Mouse (Mus musculus): ENCODE results near the gene Pcca. TPM values are rescaled to one million over a fixed set of nuclear protein-coding genes. Genes with fewer than 3 reads are reported as not detected.

The Pcca gene
- polyA plus RNA-seq, 1 experiment, result 18.8 TPM

DNA sequence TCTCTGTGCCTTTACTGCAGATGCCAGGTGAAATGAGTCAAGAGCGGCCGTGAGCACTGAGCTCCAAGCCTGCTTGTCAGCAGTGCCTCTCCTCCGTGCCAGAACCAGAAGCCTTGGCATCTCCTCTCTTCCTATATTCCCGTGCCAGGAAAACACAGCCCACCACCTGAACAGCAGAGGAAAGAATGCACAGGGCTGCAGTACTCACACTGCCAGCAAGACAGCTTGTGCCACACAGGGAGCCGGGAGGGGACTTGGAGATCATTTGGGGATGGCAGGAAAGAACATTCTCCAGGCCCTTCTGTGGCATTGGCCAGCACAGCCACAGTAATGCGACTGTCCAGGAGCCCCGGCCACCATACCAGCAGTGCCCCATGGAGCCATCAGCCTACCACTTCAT lies 351.8 kb downstream of the Pcca start:
- Histone ChIP-seq H3K79me2 (ENCODE audit: control insufficient read depth, insufficient read depth) (no peaks in the 10 kb centered on the region), H3K36me3 (ENCODE audit: control insufficient read depth, insufficient read depth) (peaks cover 8% of the 10 kb centered on the region), H3ac (ENCODE audit: control insufficient read depth, insufficient read length) (no peak overlapping the region), H3K27me3 (ENCODE audit: control insufficient read depth, insufficient read depth, insufficient read length) (no peaks in the 10 kb centered on the region), H3K4me2 (ENCODE audit: low read depth) (no peak overlapping the region), H3K4me3 (no peak overlapping the region)
- no peak for TF ChIP-seq TCF3 (IDR thresholded peaks at IDR 0.05; ENCODE audit: insufficient read length, low read depth)
- TF ChIP-seq MAX (IDR thresholded peaks at IDR 0.05; ENCODE audit: low read depth), result no peak
- TF ChIP-seq E2F4 (IDR thresholded peaks at IDR 0.05; ENCODE audit: insufficient read depth), result no peak
- TF ChIP-seq POLR2AphosphoS2 (IDR thresholded peaks at IDR 0.05; ENCODE audit: insufficient read length, low read depth), result no peak
- no peak for TF ChIP-seq MYOD1 (IDR thresholded peaks at IDR 0.05; ENCODE audit: control insufficient read depth in 1 of 3, insufficient read length in 2 of 3, low read depth in 2 of 3)
- TF ChIP-seq TCF12 (IDR thresholded peaks at IDR 0.05; ENCODE audit: insufficient read depth, poor library complexity, severe bottlenecking), result no peak
- no peak for TF ChIP-seq SRF (IDR thresholded peaks at IDR 0.05; ENCODE audit: control insufficient read depth, insufficient read length, low read depth)
- no peak for TF ChIP-seq MYOG (IDR thresholded peaks at IDR 0.05; ENCODE audit: control insufficient read depth in 1 of 3, insufficient read depth in 1 of 3, insufficient read length in 2 of 3, low read depth in 2 of 3)
- no peak for TF ChIP-seq CEBPB (IDR thresholded peaks at IDR 0.05; ENCODE audit: insufficient read depth, poor library complexity, severe bottlenecking)

DNA sequence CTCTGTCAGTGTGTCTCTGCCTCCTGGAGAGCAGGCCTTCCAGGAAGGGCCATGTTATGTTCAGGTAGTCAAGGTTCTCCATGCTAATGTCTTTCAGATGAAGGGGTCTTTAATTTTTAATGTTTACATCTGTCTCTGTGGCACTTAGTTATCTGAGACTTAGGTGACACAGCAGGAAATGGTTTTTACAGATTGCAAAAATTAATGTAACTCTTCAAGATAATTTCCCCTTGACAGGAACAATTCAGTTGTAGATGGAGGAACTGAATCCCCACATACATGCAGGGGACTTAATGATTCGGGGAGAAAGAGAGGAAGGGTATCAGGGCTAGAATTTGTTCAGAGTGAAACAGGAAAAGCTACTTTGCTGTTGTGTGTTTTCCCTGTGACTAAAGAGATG lies 353.2 kb downstream of the Pcca start:
- no peak for TF ChIP-seq MYOD1 (IDR thresholded peaks at IDR 0.05; ENCODE audit: control insufficient read depth in 1 of 3, insufficient read length in 2 of 3, low read depth in 2 of 3)
- no peak for TF ChIP-seq TCF12 (IDR thresholded peaks at IDR 0.05; ENCODE audit: insufficient read depth, poor library complexity, severe bottlenecking)
- no peak for TF ChIP-seq USF1 (IDR thresholded peaks at IDR 0.05; ENCODE audit: low read depth)
- no peak for TF ChIP-seq REST (IDR thresholded peaks at IDR 0.05; ENCODE audit: insufficient read depth, insufficient read length)
- no peak for TF ChIP-seq MAX (IDR thresholded peaks at IDR 0.05; ENCODE audit: low read depth)
- TF ChIP-seq SRF (IDR thresholded peaks at IDR 0.05; ENCODE audit: control insufficient read depth, insufficient read length, low read depth), result no peak
- TF ChIP-seq TCF3 (IDR thresholded peaks at IDR 0.05; ENCODE audit: insufficient read length, low read depth), result no peak
- no peak for TF ChIP-seq CEBPB (IDR thresholded peaks at IDR 0.05; ENCODE audit: insufficient read depth, poor library complexity, severe bottlenecking)
- TF ChIP-seq E2F4 (IDR thresholded peaks at IDR 0.05; ENCODE audit: insufficient read depth), result no peak
- no peak for TF ChIP-seq POLR2AphosphoS2 (IDR thresholded peaks at IDR 0.05; ENCODE audit: insufficient read length, low read depth)
- TF ChIP-seq MYOG (IDR thresholded peaks at IDR 0.05; ENCODE audit: control insufficient read depth in 1 of 3, insufficient read depth in 1 of 3, insufficient read length in 2 of 3, low read depth in 2 of 3), result no peak
- TF ChIP-seq POLR2A (IDR thresholded peaks at IDR 0.05; ENCODE audit: insufficient read length, low read depth), result no peak

DNA sequence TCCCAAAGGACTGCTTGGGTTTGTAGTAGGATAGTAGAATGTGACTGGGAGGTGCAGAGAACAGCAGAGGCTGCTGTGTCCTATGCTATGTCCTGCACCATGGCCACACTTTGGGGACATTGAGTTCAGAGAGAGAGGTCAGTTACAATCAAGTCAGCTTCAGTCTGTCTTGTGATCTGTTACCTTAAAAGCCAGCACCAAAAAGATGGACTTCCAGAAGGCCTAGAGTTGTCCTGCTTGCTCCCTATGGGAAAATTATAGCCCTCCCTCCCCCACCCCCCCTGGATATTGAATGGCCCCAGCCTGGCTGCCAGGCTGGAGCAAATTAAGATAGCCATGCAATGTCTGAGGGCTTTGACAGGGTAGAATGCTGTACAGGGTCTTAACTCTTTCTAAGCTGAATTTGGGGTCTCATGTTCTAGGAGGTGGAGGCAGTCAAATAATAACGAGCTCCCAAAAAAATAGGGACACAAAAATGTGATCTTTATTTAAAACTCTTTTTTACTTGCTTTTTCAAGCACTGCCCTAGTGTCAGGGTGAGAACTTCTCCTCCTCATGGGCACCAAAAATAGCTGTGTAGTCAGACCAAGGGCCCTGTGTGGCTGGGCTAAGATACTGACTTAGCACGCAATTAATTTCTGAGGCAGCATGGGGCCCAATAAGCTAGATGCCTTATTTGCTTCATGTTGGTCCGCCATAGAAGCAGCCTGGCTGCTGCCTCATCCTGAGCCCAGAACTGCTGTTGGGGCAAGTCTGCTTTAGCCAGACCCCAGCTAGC lies 353.8 kb downstream of the Pcca start:
- TF ChIP-seq TCF12 (IDR thresholded peaks at IDR 0.05; ENCODE audit: insufficient read depth, poor library complexity, severe bottlenecking), result no peak
- TF ChIP-seq POLR2AphosphoS2 (IDR thresholded peaks at IDR 0.05; ENCODE audit: insufficient read length, low read depth), result no peak
- TF ChIP-seq E2F4 (IDR thresholded peaks at IDR 0.05; ENCODE audit: insufficient read depth), result no peak
- no peak for TF ChIP-seq TCF3 (IDR thresholded peaks at IDR 0.05; ENCODE audit: insufficient read length, low read depth)
- TF ChIP-seq MYOG (IDR thresholded peaks at IDR 0.05; ENCODE audit: control insufficient read depth in 1 of 3, insufficient read depth in 1 of 3, insufficient read length in 2 of 3, low read depth in 2 of 3), result no peak
- TF ChIP-seq CEBPB (IDR thresholded peaks at IDR 0.05; ENCODE audit: insufficient read depth, poor library complexity, severe bottlenecking), result no peak
- TF ChIP-seq USF1 (IDR thresholded peaks at IDR 0.05; ENCODE audit: low read depth), result no peak
- no peak for TF ChIP-seq SRF (IDR thresholded peaks at IDR 0.05; ENCODE audit: control insufficient read depth, insufficient read length, low read depth)
- no peak for TF ChIP-seq POLR2A (IDR thresholded peaks at IDR 0.05; ENCODE audit: insufficient read length, low read depth)
- no peak for TF ChIP-seq MYOD1 (IDR thresholded peaks at IDR 0.05; ENCODE audit: control insufficient read depth in 1 of 3, insufficient read length in 2 of 3, low read depth in 2 of 3)
- no peak for TF ChIP-seq REST (IDR thresholded peaks at IDR 0.05; ENCODE audit: insufficient read depth, insufficient read length)
- no peak for TF ChIP-seq MAX (IDR thresholded peaks at IDR 0.05; ENCODE audit: low read depth)
- Histone ChIP-seq H3ac (ENCODE audit: control insufficient read depth, insufficient read length) (no peak overlapping the region), H3K79me2 (ENCODE audit: control insufficient read depth, insufficient read depth) (no peaks in the 10 kb centered on the region), H3K27me3 (ENCODE audit: control insufficient read depth, insufficient read depth, insufficient read length) (no peaks in the 10 kb centered on the region), H3K4me2 (ENCODE audit: low read depth) (no peak overlapping the region), H3K36me3 (ENCODE audit: control insufficient read depth, insufficient read depth) (peaks cover 8% of the 10 kb centered on the region), H3K4me3 (no peak overlapping the region)

More for the DNA sequence above, 353.2 kb downstream of the Pcca start:
- Histone ChIP-seq H3ac (ENCODE audit: control insufficient read depth, insufficient read length) (no peak overlapping the region), H3K36me3 (ENCODE audit: control insufficient read depth, insufficient read depth) (peaks cover 8% of the 10 kb centered on the region), H3K27me3 (ENCODE audit: control insufficient read depth, insufficient read depth, insufficient read length) (no peaks in the 10 kb centered on the region), H3K79me2 (ENCODE audit: control insufficient read depth, insufficient read depth) (no peaks in the 10 kb centered on the region), H3K4me2 (ENCODE audit: low read depth) (no peak overlapping the region), H3K4me3 (no peak overlapping the region)

DNA sequence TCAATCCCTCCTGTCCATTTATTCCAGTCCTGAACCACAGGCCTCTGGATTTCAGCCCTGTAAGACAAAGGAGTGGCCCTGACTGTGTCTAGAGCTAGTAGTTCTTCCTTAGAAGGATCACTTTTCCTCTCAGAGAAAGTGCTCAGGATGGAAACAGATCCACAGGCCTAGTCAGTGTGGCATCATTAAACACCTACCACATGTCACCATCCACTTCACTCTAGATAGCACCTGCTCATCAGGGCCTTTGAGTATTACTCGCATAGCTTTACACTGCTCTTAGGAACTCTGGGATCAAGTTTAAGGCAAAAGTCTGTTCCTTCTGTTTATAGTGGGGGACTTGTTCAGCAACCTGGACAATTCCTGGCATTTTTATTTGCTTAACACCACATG lies 354.4 kb downstream of the Pcca start:
- H3K4me2 ChIP-seq (ENCODE audit: low read depth), result no peak overlapping the region
- no peak overlapping the region for H3K4me3 ChIP-seq
- H3K36me3 ChIP-seq (ENCODE audit: control insufficient read depth, insufficient read depth), result peaks cover 8% of the 10 kb centered on the region
- no peaks in the 10 kb centered on the region for H3K79me2 ChIP-seq (ENCODE audit: control insufficient read depth, insufficient read depth)
- no peaks in the 10 kb centered on the region for H3K27me3 ChIP-seq (ENCODE audit: control insufficient read depth, insufficient read depth, insufficient read length)
- TF ChIP-seq CEBPB (IDR thresholded peaks at IDR 0.05; ENCODE audit: insufficient read depth, poor library complexity, severe bottlenecking) (no peak), POLR2AphosphoS2 (IDR thresholded peaks at IDR 0.05; ENCODE audit: insufficient read length, low read depth) (no peak), REST (IDR thresholded peaks at IDR 0.05; ENCODE audit: insufficient read depth, insufficient read length) (no peak), MAX (IDR thresholded peaks at IDR 0.05; ENCODE audit: low read depth) (no peak), USF1 (IDR thresholded peaks at IDR 0.05; ENCODE audit: low read depth) (no peak), TCF3 (IDR thresholded peaks at IDR 0.05; ENCODE audit: insufficient read length, low read depth) (no peak), MYOG (IDR thresholded peaks at IDR 0.05; ENCODE audit: control insufficient read depth in 1 of 3, insufficient read depth in 1 of 3, insufficient read length in 2 of 3, low read depth in 2 of 3) (no peak), E2F4 (IDR thresholded peaks at IDR 0.05; ENCODE audit: insufficient read depth) (no peak), POLR2A (IDR thresholded peaks at IDR 0.05; ENCODE audit: insufficient read length, low read depth) (no peak), SRF (IDR thresholded peaks at IDR 0.05; ENCODE audit: control insufficient read depth, insufficient read length, low read depth) (no peak), MYOD1 (IDR thresholded peaks at IDR 0.05; ENCODE audit: control insufficient read depth in 1 of 3, insufficient read length in 2 of 3, low read depth in 2 of 3) (no peak), TCF12 (IDR thresholded peaks at IDR 0.05; ENCODE audit: insufficient read depth, poor library complexity, severe bottlenecking) (no peak)
- H3ac ChIP-seq (ENCODE audit: control insufficient read depth, insufficient read length), result no peak overlapping the region

All from myocyte (in vitro differentiated cells).